Mouse (Mus musculus): Measurements from ENCODE around the gene 5730409E04Rik.

5730409E04Rik gene

GRCm38 (mm10) chr4:126609606-126610181, at the start of gene 5730409E04Rik:
TSS of gene 5730409E04Rik (plus strand) at chr4:126609818.
- DNase-seq = peak; percentile 91

GRCm38 (mm10) chr4:126563798-126564197, 45.8 kb upstream of the 5730409E04Rik start:
- no peak for DNase-seq

DNA sequence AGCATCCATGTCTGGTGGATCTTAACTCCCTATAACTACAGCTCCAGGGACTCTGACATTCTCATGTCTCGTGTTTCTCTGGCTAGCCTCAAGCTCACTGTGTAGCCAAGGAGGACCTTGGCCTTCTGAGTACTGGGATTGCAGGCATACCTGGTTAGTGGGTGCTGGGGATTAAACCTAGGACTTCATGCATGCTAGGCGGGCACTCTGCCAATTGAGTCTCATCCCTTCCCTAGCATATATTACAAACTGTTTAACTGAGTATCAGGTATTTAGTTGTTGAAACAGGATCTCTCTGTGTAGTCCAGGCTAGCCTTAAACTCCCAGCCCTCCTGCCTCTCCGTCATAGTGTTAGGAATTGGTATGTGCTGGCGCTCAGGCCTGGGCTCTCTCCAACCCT, 42.4 kb upstream of the 5730409E04Rik start:
- no peak for DNase-seq

GRCm38 (mm10) chr4:126569783-126570182, 39.8 kb upstream of the 5730409E04Rik start:
- DNase-seq = no peak

GRCm38 (mm10) chr4:126576281-126576680, 33.3 kb upstream of the 5730409E04Rik start:
- DNase-seq = no peak

DNA sequence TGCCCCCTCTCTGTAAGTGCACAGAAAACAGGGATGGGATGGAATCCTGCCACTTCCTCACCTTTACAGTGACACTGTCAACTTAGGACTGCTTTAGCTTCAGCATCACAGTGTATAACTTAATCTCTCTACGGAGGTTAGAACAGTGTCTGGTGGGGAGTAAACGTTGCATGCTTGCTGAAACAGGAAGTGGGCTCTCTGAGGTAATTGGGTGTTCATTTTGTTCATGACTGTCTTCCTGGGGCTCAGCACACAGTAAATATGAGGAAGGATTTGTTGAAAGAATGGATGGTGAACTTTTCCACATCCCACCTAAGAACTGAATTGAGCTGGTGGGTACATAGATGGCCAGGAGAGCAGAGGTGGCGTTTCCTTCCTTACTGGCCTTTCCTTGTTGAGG, 31.7 kb upstream of the 5730409E04Rik start:
- no peak for DNase-seq

DNA sequence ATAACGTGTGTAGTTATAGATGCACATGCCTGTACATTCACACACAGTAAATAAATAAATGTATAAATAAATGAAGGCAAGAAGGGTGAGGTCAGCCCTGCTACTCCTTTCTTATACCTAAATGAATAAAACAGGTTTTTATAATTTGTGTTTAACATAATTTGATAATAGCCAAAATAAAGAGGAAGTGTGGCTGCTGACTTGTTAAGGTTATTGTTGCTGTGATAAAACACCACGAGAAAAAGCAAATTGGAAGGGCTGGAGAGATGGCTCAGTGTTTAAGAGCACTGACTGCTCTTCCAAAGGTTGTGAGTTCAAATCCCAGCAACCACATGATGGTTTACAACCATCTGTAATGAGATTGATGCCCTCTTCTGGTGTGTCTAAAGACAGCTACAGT, 30.5 kb upstream of the 5730409E04Rik start:
- no peak for DNase-seq

- DNase-seq = no peak
These were observed 23.9 kb upstream of the 5730409E04Rik start for GRCm38 (mm10) chr4:126585739-126586138.

GRCm38 (mm10) chr4:126592039-126592438, 17.6 kb upstream of the 5730409E04Rik start:
- DNase-seq = no peak

- peak; percentile 67 for DNase-seq
These were observed 9.5 kb upstream of the 5730409E04Rik start for GRCm38 (mm10) chr4:126599971-126600754.

GRCm38 (mm10) chr4:126601597-126602444, 7.8 kb upstream of the 5730409E04Rik start:
- peak; percentile 63 for DNase-seq

GRCm38 (mm10) chr4:126602445-126602762, 7.2 kb upstream of the 5730409E04Rik start:
- DNase-seq = no peak

DNA sequence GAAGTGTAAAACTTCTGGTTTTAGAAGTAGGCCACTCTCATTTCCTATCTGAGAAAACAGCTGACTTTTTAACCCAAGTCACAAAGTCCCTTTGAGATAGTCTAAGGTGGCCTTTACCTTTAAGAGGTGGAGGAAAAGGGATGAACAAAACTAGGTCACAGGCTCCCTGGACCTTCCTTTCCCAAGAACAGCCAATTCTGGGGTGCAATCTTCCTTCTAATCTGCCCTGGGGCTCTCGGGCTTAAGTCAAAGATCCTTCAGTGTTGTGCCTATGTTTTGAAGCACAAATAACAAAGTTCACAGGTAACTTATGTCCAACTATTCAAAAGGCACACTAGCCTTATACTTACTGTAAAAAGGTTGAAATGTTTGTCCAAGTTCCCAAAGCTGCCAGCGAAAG, 5.5 kb upstream of the 5730409E04Rik start:
- no peak for DNase-seq

GRCm38 (mm10) chr4:126605751-126606150, 3.9 kb upstream of the 5730409E04Rik start:
- no peak for DNase-seq

DNA sequence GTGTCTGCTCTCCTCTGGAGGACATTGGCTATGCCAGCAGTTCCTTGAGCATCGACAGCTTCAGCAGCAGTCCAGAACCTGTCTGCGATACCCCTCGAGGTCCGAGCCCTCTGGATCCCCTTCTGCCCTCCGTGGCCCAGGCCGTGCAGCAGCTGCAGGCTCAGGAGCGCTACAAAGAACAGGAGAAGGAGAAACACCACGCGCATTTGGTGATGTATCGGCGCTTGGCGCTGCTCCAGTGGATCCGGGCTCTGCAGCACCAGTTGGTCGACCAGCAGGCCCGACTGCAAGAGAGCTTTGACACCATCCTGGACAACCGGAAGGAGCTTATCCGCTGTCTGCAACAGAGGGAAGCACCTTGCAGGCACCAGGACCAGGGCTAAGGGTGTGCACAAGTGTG, 2.4 kb downstream of the 5730409E04Rik start:
- no peak for DNase-seq

DNA sequence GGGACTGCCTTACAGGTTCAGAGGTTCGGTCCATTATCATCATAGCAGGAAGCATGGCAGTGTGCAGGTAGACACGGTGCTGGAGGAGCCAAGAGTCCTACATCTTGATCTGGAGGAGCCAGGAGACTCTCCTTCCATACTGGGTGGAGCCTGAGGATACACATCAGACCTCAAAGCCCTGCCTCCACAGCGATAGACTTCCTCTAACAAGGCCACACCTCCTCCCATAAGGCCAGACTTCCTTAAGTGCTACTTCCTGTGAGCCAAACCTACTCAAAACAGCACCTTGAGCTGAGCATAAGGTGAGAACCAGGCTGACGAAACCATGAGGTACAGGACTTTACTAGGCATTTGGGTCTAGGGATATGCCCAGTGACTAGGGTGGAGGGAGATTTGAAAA, 6.7 kb downstream of the 5730409E04Rik start:
- no peak for DNase-seq

DNA sequence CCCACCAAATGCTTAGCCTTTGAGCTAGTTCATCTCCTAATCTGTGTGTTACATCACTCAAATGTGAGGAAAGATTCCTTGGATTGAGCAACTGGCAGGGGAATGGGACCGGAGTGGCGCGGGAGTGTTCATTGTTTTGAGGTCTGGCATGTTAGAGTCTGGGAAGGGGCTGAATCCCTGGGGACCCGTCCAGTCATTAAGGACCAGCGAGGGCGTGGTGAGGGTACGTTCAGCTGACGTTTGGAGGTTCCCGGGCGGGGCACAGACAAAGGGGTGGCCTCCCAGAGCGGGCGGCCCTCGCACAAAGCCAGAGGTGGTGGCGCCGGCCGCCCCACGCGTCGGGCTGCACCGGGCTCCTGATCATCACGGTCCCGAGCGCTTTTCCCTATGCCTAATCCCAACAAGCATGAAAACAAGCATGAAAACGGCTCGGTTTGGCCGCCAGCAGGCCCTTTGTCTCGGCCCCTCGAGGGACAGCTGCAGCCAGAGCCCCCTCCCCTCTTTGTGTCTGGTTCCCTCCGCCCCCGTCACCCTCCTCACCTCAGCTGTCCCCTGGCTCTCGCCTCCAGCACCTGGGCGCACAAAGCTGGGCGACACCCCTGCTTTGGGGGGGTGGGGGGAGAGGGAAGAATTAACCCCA, 10.2 kb downstream of the 5730409E04Rik start:
- DNase-seq = peak; percentile 13

- no peak for DNase-seq
These were observed 10.8 kb downstream of the 5730409E04Rik start for GRCm38 (mm10) chr4:126620349-126620874.

DNA sequence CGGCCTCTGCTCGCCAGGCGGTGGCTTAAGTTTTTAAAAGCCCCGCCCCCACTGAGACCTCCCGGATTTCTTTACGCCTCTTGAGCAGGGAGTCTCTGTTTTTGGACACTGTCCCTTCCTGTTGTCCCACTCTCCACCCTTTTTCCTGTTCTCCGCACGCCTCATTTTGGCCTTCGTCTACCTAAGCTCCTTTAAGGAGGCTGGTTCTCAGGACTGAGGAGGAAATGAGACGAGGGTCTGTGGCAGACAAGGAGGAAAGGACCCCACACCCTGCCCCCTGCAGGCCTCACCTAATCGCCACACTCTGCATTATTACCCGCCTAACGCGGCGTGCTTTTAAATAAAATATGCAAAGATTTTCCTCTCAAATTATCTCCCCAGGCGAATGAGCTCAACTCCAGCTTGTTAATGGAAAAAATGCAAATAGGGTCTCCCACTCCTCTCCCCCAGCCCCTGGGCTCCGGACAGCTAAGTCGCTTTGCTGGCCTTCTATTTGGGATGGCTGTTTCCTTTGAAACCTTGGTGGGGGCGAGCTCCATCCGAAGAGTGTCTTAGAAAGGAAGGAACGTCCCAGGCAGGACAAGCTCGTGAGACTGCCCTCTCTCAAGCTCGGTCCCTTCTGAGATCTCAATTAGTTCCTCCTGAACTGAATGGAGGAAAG, 17.5 kb downstream of the 5730409E04Rik start:
- DNase-seq = peak; percentile 44

DNA sequence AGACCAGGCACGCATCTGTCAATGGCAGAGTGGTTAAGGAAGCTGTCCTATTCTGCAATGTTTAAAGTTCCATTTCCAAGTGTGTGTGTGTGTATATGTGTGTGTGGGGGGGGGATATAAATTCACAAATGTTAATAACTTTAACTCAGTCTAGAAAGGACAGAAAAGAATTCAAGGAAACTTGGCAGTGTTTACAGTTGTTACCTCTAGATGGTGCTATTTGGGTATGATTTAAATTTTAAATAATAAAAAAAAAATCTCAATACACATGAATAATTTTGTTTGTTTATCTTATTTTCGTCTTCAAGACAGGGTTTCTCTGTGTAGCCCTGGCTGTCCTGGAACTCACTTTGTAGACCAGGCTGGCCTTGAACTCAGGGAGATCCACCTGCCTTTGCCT, 22.3 kb downstream of the 5730409E04Rik start:
- DNase-seq = no peak

GRCm38 (mm10) chr4:126632668-126633067, 23.1 kb downstream of the 5730409E04Rik start:
- no peak for DNase-seq

DNA sequence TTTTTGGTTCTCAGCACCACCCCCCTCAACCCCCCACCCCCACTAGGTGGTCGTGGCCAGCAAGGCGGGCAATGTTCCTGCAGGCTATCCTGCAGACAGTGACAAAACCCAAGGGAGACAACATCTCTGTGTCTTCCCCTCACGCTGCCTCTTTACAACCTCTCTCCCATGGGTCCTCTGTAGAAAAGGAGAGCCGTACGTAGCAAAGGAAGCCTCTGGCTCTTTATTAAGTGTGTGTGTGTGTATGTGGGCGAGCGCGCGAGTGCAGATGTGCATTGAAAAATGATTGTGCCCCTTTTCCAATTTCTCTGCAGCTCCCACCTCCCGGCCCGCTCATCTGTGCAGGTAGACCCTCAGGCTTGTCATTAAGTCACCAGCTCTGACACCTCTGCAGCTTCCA, 26.7 kb downstream of the 5730409E04Rik start:
- DNase-seq = no peak
